Mouse (Mus musculus) spleen, adult 2 months (tissue): ENCODE results near the gene Ddc. TPM values are rescaled to one million over a fixed set of nuclear protein-coding genes. Genes with fewer than 3 reads are reported as not detected.

ENCODE experiments used
- DNase-seq, 2 experiments: peaks; one replicate each; pipeline versions ENCODE4 v3.0.0 to v3.0.0-alpha.2; 2012 to 2021; ENCODE audit warnings: low spot score in 2 of 2, low read depth in 1 of 2
- H3K27ac ChIP-seq: fragments of 200-500 bp; 2 replicates; pipeline ENCODE4 v1.5.1; 2012; ENCODE audit warnings: low read length, inconsistent platforms; ENCODE audit not compliant: insufficient read depth
- H3K27me3 ChIP-seq: fragments of 200-500 bp; 2 replicates; pipeline ENCODE4 v1.6.1; 2012; ENCODE audit warnings: mild to moderate bottlenecking, moderate library complexity, low read length, inconsistent platforms; ENCODE audit not compliant: control insufficient read depth, insufficient read depth
- H3K36me3 ChIP-seq: fragments of 200-500 bp; 2 replicates; pipeline ENCODE4 v1.6.1; 2012; ENCODE audit warnings: mild to moderate bottlenecking, low read length, inconsistent platforms; ENCODE audit not compliant: control insufficient read depth, insufficient read depth
- H3K4me1 ChIP-seq: fragments of 200-500 bp; 2 replicates; pipeline ENCODE4 v1.6.1; 2011; ENCODE audit warnings: inconsistent platforms; ENCODE audit not compliant: control insufficient read depth, insufficient read depth, insufficient read length
- H3K4me3 ChIP-seq: fragments of 200-500 bp; 2 replicates; pipeline ENCODE4 v1.5.1; 2011; ENCODE audit warnings: mild to moderate bottlenecking, inconsistent platforms; ENCODE audit not compliant: insufficient read depth, insufficient read length; ENCODE audit errors: extremely low read depth
- CTCF ChIP-seq: fragments of 200-500 bp; IDR thresholded peaks from 2 replicates; pipeline ENCODE4 v1.5.1; 2011; ENCODE audit warnings: mild to moderate bottlenecking, inconsistent platforms; ENCODE audit not compliant: insufficient read depth, insufficient read length, insufficient replicate concordance; ENCODE audit errors: extremely low read depth
- POLR2A ChIP-seq: fragments of 200-500 bp; IDR thresholded peaks from 2 replicates; pipeline ENCODE4 v1.6.1; 2011; ENCODE audit warnings: low read depth, low read length, inconsistent platforms
- WGBS: fragments of 180-500 bp; shearing (Covaris S2); methylation state at CpG from one replicate; pipeline ENCODE4 v1.1.7; 2018; 5-methylcytosine and 5-hydroxymethylcytosine counted together
- polyA plus RNA-seq: library from polyadenylated mRNA; depleted of rRNA; stranded (reverse); fragments of >200 nt; gene quantifications from 2 replicates; pipeline ENCODE4 v1.2.3, GENCODE M21; 2012

The Ddc gene
- polyA plus RNA-seq, 1 experiment, result 0.35 TPM

- no peaks in the 10 kb centered on the region for H3K27me3 ChIP-seq
- no peaks in the 10 kb centered on the region for H3K4me1 ChIP-seq
These were observed 72.8 kb downstream of the Ddc start for GRCm38 (mm10) chr11:11824970-11825635.

GRCm38 (mm10) chr11:11823980-11824911 lies 73.7 kb downstream of the Ddc start:
- WGBS, result 84% methylated on average over 12 of the region's 12 CpGs
- no peak for TF ChIP-seq CTCF
- TF ChIP-seq POLR2A, result no peak
- no peak overlapping the region for H3K4me3 ChIP-seq
- H3K27me3 ChIP-seq, result no peaks in the 10 kb centered on the region
- no peak for DNase-seq
- H3K27ac ChIP-seq, result no peak overlapping the region
- no peaks in the 10 kb centered on the region for H3K36me3 ChIP-seq
- no peaks in the 10 kb centered on the region for H3K4me1 ChIP-seq

More at GRCm38 (mm10) chr11:11824970-11825635, 72.8 kb downstream of the Ddc start:
- H3K36me3 ChIP-seq, result no peaks in the 10 kb centered on the region
- H3K4me3 ChIP-seq, result no peak overlapping the region
- H3K27ac ChIP-seq, result no peak overlapping the region
- 87% methylated on average over 3 of the region's 3 CpGs for WGBS
- DNase-seq, result no peak
- TF ChIP-seq CTCF (no peak), POLR2A (no peak)

- Histone ChIP-seq H3K27me3 (no peaks in the 10 kb centered on the region), H3K36me3 (no peaks in the 10 kb centered on the region), H3K4me3 (no peak overlapping the region), H3K27ac (no peak overlapping the region), H3K4me1 (no peaks in the 10 kb centered on the region)
- no peak for DNase-seq
- TF ChIP-seq POLR2A (no peak), CTCF (no peak)
- WGBS, result 85% methylated on average over 20 of the region's 20 CpGs
These were observed 75.5 kb downstream of the Ddc start for GRCm38 (mm10) chr11:11822181-11823095.

GRCm38 (mm10) chr11:11821387-11821975 lies 76.5 kb downstream of the Ddc start:
- 79% methylated on average over 16 of the region's 16 CpGs for WGBS
- TF ChIP-seq POLR2A (no peak), CTCF (no peak)
- H3K4me1 ChIP-seq, result no peaks in the 10 kb centered on the region
- no peak overlapping the region for H3K27ac ChIP-seq
- no peak overlapping the region for H3K4me3 ChIP-seq
- H3K36me3 ChIP-seq, result no peaks in the 10 kb centered on the region
- DNase-seq, result no peak
- no peaks in the 10 kb centered on the region for H3K27me3 ChIP-seq

GRCm38 (mm10) chr11:11820737-11821136 lies 77.2 kb downstream of the Ddc start:
- Histone ChIP-seq H3K36me3 (no peaks in the 10 kb centered on the region), H3K27ac (no peak overlapping the region), H3K4me3 (no peak overlapping the region), H3K4me1 (no peaks in the 10 kb centered on the region), H3K27me3 (no peaks in the 10 kb centered on the region)
- DNase-seq, result no peak
- 45% methylated on average over 3 of the region's 3 CpGs for WGBS
- no peak for TF ChIP-seq POLR2A
- TF ChIP-seq CTCF, result no peak

GRCm38 (mm10) chr11:11820251-11820650 lies 77.7 kb downstream of the Ddc start:
- Histone ChIP-seq H3K27ac (no peak overlapping the region), H3K27me3 (no peaks in the 10 kb centered on the region), H3K4me1 (no peaks in the 10 kb centered on the region), H3K4me3 (no peak overlapping the region), H3K36me3 (no peaks in the 10 kb centered on the region)
- 12% methylated on average over 2 of the region's 2 CpGs for WGBS
- DNase-seq, result peak; percentile 59
- TF ChIP-seq POLR2A (no peak), CTCF (peak; percentile 47; the same call in 1 of the 2 replicates)
